Mouse (Mus musculus) limb, embryonic 12.5 days (tissue): ENCODE results near the gene Chrng. TPM values are rescaled to one million over a fixed set of nuclear protein-coding genes. Genes with fewer than 3 reads are reported as not detected.
A peak's percentile ranks its signal among the peaks of the same experiment; 100 is the strongest.

ENCODE experiments used
- ATAC-seq: fragments of 200-750 bp; cut with Nextera tagmentation; 2 replicates; pipeline ENCODE4 v1.8.0; 2017; ENCODE audit warnings: low read depth, moderate TSS enrichment; ENCODE audit not compliant: insufficient number of reproducible peaks, insufficient read depth, low FRiP score, low TSS enrichment
- H3K27ac ChIP-seq: fragments of 300-500 bp; sonication (generic); 2 replicates; pipeline ENCODE4 v1.5.1; 2016; ENCODE audit warnings: mild to moderate bottlenecking, moderate library complexity
- H3K27me3 ChIP-seq: fragments of 300-500 bp; sonication (generic); 2 replicates; pipeline ENCODE4 v1.6.1; 2016; ENCODE audit warnings: mild to moderate bottlenecking, moderate library complexity
- H3K36me3 ChIP-seq: fragments of 300-500 bp; sonication (generic); 2 replicates; pipeline ENCODE4 v1.6.1; 2016; ENCODE audit warnings: mild to moderate bottlenecking, moderate library complexity
- H3K4me1 ChIP-seq: fragments of 300-500 bp; sonication (generic); replicated peaks from 2 replicates; pipeline ENCODE4 v1.6.1; 2016
- H3K4me2 ChIP-seq: fragments of 300-500 bp; sonication (generic); 2 replicates; pipeline ENCODE4 v1.6.1; 2016; ENCODE audit warnings: mild to moderate bottlenecking, moderate library complexity
- H3K4me3 ChIP-seq: fragments of 300-500 bp; sonication (generic); replicated peaks from 2 replicates; pipeline ENCODE4 v1.5.1; 2016; ENCODE audit warnings: mild to moderate bottlenecking
- H3K9ac ChIP-seq: fragments of 300-500 bp; sonication (generic); replicated peaks from 2 replicates; pipeline ENCODE4 v1.6.1; 2016; ENCODE audit warnings: mild to moderate bottlenecking, moderate library complexity
- H3K9me3 ChIP-seq: fragments of 300-500 bp; sonication (generic); 2 replicates; pipeline ENCODE4 v1.6.1; 2016; ENCODE audit warnings: mild to moderate bottlenecking, moderate library complexity
- WGBS: fragments of 180-500 bp; shearing (Covaris S2); methylation state at CpG from one replicate; pipeline ENCODE4 v1.1.7; 2016; 5-methylcytosine and 5-hydroxymethylcytosine counted together
- polyA plus RNA-seq: library from polyadenylated mRNA; unstranded; fragments of >200 nt; fragmentation: Nextera tagmentation; extraction: Ambion mirVana; gene quantifications from 2 replicates; pipeline ENCODE4 v1.2.1, GENCODE M21; 2016

Gene Chrng
- polyA plus RNA-seq, 1 experiment from 2014 or later, result 10.4 TPM

- Histone ChIP-seq H3K9ac (no peak overlapping the region), H3K4me1 (peaks cover 8% of the 10 kb centered on the region), H3K9me3 (no peaks in the 10 kb centered on the region), H3K4me3 (no peak overlapping the region), H3K36me3 (no peaks in the 10 kb centered on the region), H3K27ac (no peak overlapping the region), H3K4me2 (no peak overlapping the region), H3K27me3 (peaks cover 66% of the 10 kb centered on the region)
- no peak for ATAC-seq
- WGBS, result 55% methylated on average over 5 of the region's 5 CpGs
These were observed 23.6 kb upstream of the Chrng start for GRCm38 (mm10) chr1:87180896-87181295.

DNA sequence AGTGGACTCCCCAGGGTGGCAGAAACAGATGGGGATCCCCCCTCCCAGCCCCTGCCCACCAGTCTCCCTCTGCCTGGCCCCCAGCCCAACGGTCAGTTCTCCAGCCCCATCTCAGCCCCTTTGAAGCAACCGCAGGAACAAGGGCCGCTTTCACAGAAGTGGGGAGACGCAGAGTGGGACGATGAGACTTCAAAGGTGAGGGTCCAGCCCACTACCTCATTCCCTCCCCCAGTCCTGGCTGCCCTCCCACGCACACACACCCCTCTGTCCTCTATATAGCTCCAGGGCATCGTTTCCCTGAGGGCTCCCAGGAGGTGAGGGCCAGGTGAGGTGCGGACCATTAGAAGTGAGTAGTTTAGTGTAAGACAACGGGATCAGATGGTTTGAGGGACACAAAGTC is 21.4 kb upstream of the Chrng start, which contains the start of gene Prss56:
Gene Prss56 (plus strand): TSS at position 301 of the 400 bp plus-strand sequence.
- no peak for ATAC-seq
- 29% methylated on average over 9 of the region's 9 CpGs for WGBS
- no peak within 1 kb of the TSS for H3K9ac ChIP-seq
- H3K4me2 ChIP-seq, result no peak within 1 kb of the TSS
- no peak within 1 kb of the TSS for H3K4me3 ChIP-seq
- no peak within 1 kb of the TSS for H3K27ac ChIP-seq
- peaks cover 10% of the 10 kb centered on the region; the same call in 1 of the 2 replicates for H3K4me1 ChIP-seq
- H3K9me3 ChIP-seq, result no peaks in the 10 kb centered on the region
- H3K27me3 ChIP-seq, result peaks cover 79% of the 10 kb centered on the region
- no peaks in the 10 kb centered on the region for H3K36me3 ChIP-seq

- 28% methylated on average over 15 of the region's 15 CpGs for WGBS
- no peak for ATAC-seq
- no peaks in the 10 kb centered on the region for H3K36me3 ChIP-seq
- no peaks in the 10 kb centered on the region for H3K9me3 ChIP-seq
- H3K4me3 ChIP-seq, result no peak overlapping the region
- no peak overlapping the region for H3K9ac ChIP-seq
- no peak overlapping the region for H3K27ac ChIP-seq
- H3K4me1 ChIP-seq, result peaks cover 10% of the 10 kb centered on the region; the same call in 1 of the 2 replicates
- H3K4me2 ChIP-seq, result 0 out of 2 replicates have a peak overlapping the region, but pooled peaks have one; percentile 15
- H3K27me3 ChIP-seq, result peaks cover 90% of the 10 kb centered on the region
These were observed 20.3 kb upstream of the Chrng start for GRCm38 (mm10) chr1:87183998-87184750.

DNA sequence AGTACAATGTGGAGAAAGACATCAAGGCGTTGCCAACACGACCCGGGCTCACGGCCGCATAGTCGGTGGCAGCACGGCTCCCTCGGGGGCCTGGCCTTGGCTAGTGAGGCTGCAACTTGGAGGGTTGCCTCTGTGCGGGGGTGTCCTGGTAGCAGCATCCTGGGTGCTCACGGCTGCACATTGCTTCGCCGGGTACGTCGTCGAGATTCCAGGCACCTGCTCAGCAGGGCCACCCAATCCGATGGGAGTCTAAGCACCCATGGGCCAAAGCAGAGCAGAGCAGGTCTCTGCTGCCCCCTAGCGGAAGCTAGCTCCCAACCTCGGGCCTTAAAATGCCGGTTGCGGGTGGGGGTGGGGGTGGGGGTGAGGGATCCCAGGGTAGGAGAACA is 19.7 kb upstream of the Chrng start:
- Histone ChIP-seq H3K4me2 (peak overlapping the region; percentile 15; the same call in 1 of the 2 replicates), H3K4me1 (peaks cover 10% of the 10 kb centered on the region; the same call in 1 of the 2 replicates), H3K9ac (no peak overlapping the region), H3K27ac (no peak overlapping the region), H3K36me3 (no peaks in the 10 kb centered on the region), H3K4me3 (no peak overlapping the region), H3K9me3 (no peaks in the 10 kb centered on the region), H3K27me3 (peaks cover 96% of the 10 kb centered on the region)
- ATAC-seq, result no peak
- WGBS, result 10% methylated on average over 20 of the region's 20 CpGs

- Histone ChIP-seq H3K4me1 (peaks cover 12% of the 10 kb centered on the region; the same call in 1 of the 2 replicates), H3K36me3 (no peaks in the 10 kb centered on the region), H3K9me3 (no peaks in the 10 kb centered on the region), H3K9ac (no peak overlapping the region), H3K4me2 (no peak overlapping the region), H3K4me3 (no peak overlapping the region), H3K27me3 (peaks cover 89% of the 10 kb centered on the region), H3K27ac (no peak overlapping the region)
- no peak for ATAC-seq
- WGBS, result 6% methylated on average over 13 of the region's 13 CpGs
These were observed 18.9 kb upstream of the Chrng start for GRCm38 (mm10) chr1:87185526-87185925.

DNA sequence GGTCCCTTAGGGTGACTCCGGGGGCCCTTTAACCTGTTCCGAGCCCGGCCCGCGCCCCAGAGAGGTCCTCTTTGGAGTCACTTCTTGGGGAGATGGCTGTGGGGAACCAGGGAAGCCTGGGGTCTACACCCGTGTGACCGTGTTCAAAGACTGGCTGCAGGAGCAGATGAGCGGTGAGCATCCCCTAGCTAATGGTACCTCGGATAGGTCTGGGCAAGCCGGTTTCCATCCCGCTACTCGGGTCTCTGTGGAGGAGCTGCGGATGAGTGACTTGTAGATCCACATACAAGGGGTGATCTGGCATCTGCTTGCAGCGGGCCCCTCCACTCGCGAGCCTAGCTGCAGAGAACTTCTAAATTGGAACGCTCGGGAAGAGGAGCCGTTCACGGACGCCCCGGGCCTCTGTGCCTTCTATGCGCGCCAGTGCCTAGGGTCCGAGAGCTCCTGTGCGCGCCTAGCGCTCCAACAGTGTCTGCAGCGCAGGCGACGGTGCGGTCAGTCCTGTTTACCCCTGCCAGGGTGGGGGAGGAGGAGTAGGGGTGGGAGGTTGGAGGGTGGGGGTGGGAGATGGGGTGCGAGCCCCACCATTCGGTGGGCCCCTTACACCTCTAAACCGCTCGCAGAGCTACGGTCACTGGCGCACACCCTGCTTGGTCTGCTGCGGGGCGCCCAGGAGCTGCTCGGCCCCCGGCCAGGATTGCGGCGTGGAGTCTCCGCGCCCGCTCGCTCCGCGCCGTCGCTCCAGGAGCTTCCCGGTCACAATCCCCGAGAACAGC is 18.0 kb upstream of the Chrng start:
- Histone ChIP-seq H3K36me3 (no peaks in the 10 kb centered on the region), H3K9ac (peak overlapping the region; percentile 64), H3K4me3 (peak overlapping the region; percentile 54), H3K27me3 (peaks cover 85% of the 10 kb centered on the region), H3K27ac (no peak overlapping the region), H3K4me1 (peaks cover 16% of the 10 kb centered on the region; the same call in 1 of the 2 replicates), H3K4me2 (peak overlapping the region; percentile 71), H3K9me3 (no peaks in the 10 kb centered on the region)
- 1% methylated on average over 50 of the region's 54 CpGs for WGBS
- ATAC-seq, result peak; percentile 61

GRCm38 (mm10) chr1:87187037-87187355 is 17.5 kb upstream of the Chrng start:
- Histone ChIP-seq H3K27ac (no peak overlapping the region), H3K9ac (peak overlapping the region; percentile 64), H3K36me3 (no peaks in the 10 kb centered on the region), H3K27me3 (peaks cover 79% of the 10 kb centered on the region), H3K4me3 (peak overlapping the region; percentile 54), H3K9me3 (no peaks in the 10 kb centered on the region), H3K4me1 (peaks cover 16% of the 10 kb centered on the region; the same call in 1 of the 2 replicates), H3K4me2 (peak overlapping the region; percentile 71)
- ATAC-seq, result peak; percentile 27; the same call in 1 of the 2 replicates
- under 1% methylated on average over 15 of the region's 15 CpGs for WGBS

- Histone ChIP-seq H3K9me3 (no peaks in the 10 kb centered on the region), H3K4me3 (no peak within 1 kb of the TSS), H3K27ac (no peak within 1 kb of the TSS), H3K4me1 (peaks cover 16% of the 10 kb centered on the region; the same call in 1 of the 2 replicates), H3K9ac (no peak within 1 kb of the TSS), H3K36me3 (no peaks in the 10 kb centered on the region), H3K4me2 (no peak within 1 kb of the TSS), H3K27me3 (peaks cover 45% of the 10 kb centered on the region)
- ATAC-seq, result no peak
- 23% methylated on average over 4 of the region's 4 CpGs for WGBS
These were observed 14.0 kb upstream of the Chrng start, which contains the start of gene Chrnd for GRCm38 (mm10) chr1:87190429-87190828. Gene Chrnd, plus strand, starts transcription at chr1:87190607.

GRCm38 (mm10) chr1:87197296-87197695 is 7.2 kb upstream of the Chrng start:
- 83% methylated on average over 9 of the region's 9 CpGs for WGBS

GRCm38 (mm10) chr1:87198119-87199065 is 6.1 kb upstream of the Chrng start:
- H3K36me3 ChIP-seq, result no peaks in the 10 kb centered on the region
- 0 out of 2 replicates have a peak overlapping the region, but pooled peaks have one; percentile 18 for H3K9ac ChIP-seq
- 80% methylated on average over 12 of the region's 12 CpGs for WGBS
- no peak for ATAC-seq
- no peaks in the 10 kb centered on the region for H3K4me1 ChIP-seq
- no peak overlapping the region for H3K4me2 ChIP-seq
- no peak overlapping the region for H3K27ac ChIP-seq
- no peak overlapping the region for H3K4me3 ChIP-seq
- H3K9me3 ChIP-seq, result no peaks in the 10 kb centered on the region
- peaks cover 4% of the 10 kb centered on the region; the same call in 1 of the 2 replicates for H3K27me3 ChIP-seq

More at GRCm38 (mm10) chr1:87197296-87197695, 7.2 kb upstream of the Chrng start:
- Histone ChIP-seq H3K4me2 (no peak overlapping the region), H3K4me1 (no peaks in the 10 kb centered on the region), H3K9ac (no peak overlapping the region), H3K27me3 (no peaks in the 10 kb centered on the region), H3K27ac (no peak overlapping the region), H3K9me3 (no peaks in the 10 kb centered on the region), H3K4me3 (no peak overlapping the region), H3K36me3 (no peaks in the 10 kb centered on the region)
- ATAC-seq, result no peak
